Mouse (Mus musculus) hindbrain, postnatal 0 days (tissue): Measurements from ENCODE around the gene Phyhd1. TPM values are rescaled to one million over a fixed set of nuclear protein-coding genes. Genes with fewer than 3 reads are reported as not detected.

Source experiments
- ATAC-seq: fragments of 200-750 bp; cut with Nextera tagmentation; 2 replicates; pipeline ENCODE4 v1.8.0; 2017; ENCODE audit warnings: mild to moderate bottlenecking, moderate TSS enrichment, moderate library complexity
- DNase-seq: peaks from one replicate; pipeline ENCODE4 v3.0.0-alpha.2; 2015; ENCODE audit warnings: low spot score
- H3K27ac ChIP-seq: fragments of 300-500 bp; sonication (generic); 2 replicates; pipeline ENCODE4 v1.5.1; 2014; ENCODE audit warnings: mild to moderate bottlenecking
- H3K27me3 ChIP-seq: fragments of 300-500 bp; sonication (generic); 2 replicates; pipeline ENCODE4 v1.6.1; 2014; ENCODE audit warnings: low read length, mixed read lengths; ENCODE audit not compliant: insufficient read depth
- H3K36me3 ChIP-seq: fragments of 300-500 bp; sonication (generic); 2 replicates; pipeline ENCODE4 v1.6.1; 2014; ENCODE audit warnings: low read length, mixed read lengths; ENCODE audit not compliant: insufficient read depth
- H3K4me1 ChIP-seq: fragments of 300-500 bp; sonication (generic); 2 replicates; pipeline ENCODE4 v1.6.1; 2014; ENCODE audit warnings: antibody characterized with exemption, low read length, mixed read lengths; ENCODE audit not compliant: insufficient read depth
- H3K4me2 ChIP-seq: fragments of 300-500 bp; sonication (generic); 2 replicates; pipeline ENCODE4 v1.6.1; 2014; ENCODE audit warnings: low read depth, mild to moderate bottlenecking, low read length, moderate library complexity, mixed read lengths
- H3K4me3 ChIP-seq: fragments of 300-500 bp; sonication (generic); 2 replicates; pipeline ENCODE4 v1.5.1; 2014; ENCODE audit warnings: low read length
- H3K9ac ChIP-seq: fragments of 300-500 bp; sonication (generic); replicated peaks from 2 replicates; pipeline ENCODE4 v1.6.1; 2014; ENCODE audit warnings: mild to moderate bottlenecking, low read length, moderate library complexity, mixed read lengths
- H3K9me3 ChIP-seq: fragments of 300-500 bp; sonication (generic); 2 replicates; pipeline ENCODE4 v1.6.1; 2016; ENCODE audit warnings: low read length, mixed read lengths
- CTCF ChIP-seq: IDR thresholded peaks from 2 replicates; pipeline ENCODE4 v1.5.1; 2016; ENCODE audit warnings: antibody characterized with exemption, control low read depth, low read depth
- WGBS: fragments of 180-500 bp; shearing (Covaris S2); extraction: QIAGEN DNeasy Blood & Tissue Kit; methylation state at CpG from one replicate; pipeline ENCODE4 v1.1.7; 2014; 5-methylcytosine and 5-hydroxymethylcytosine counted together
- polyA plus RNA-seq: library from polyadenylated mRNA; unstranded; fragments of >200 nt; fragmentation: Nextera tagmentation; extraction: Ambion mirVana; gene quantifications from 2 replicates; pipeline ENCODE4 v1.2.1, GENCODE M21; 2015
- total RNA-seq: library from RNA; depleted of rRNA; stranded (reverse); fragments of >200 nt; gene quantifications from 2 replicates; pipeline ENCODE4 v1.2.3, GENCODE M21; 2014; rRNA removed

The Phyhd1 gene
- total and polyA plus RNA-seq, 2 experiments from 2014 or later = 5.6 to 7.4 TPM

DNA sequence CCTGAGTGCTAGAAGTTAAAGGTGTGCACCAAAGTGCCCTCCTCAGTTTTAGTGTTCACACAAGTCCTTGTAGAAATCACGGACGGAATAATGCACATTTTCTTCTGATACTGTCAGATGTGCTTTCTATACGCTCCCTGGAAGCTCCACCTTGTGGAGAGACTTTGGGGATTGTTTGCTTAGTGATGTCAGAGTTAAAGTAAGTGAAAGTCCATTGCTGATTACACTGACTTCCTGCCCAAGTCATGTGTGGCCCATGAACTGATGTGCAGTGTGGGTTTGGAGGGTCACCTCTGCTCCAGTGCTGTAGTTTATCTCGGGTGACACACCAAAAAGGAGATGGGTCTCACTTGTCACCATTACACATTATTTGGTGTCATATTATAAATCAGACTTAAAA, 53.3 kb downstream of the Phyhd1 start:
- TF ChIP-seq CTCF = no peak
- Histone ChIP-seq H3K27me3 (no peaks in the 10 kb centered on the region), H3K9me3 (no peaks in the 10 kb centered on the region), H3K4me1 (no peaks in the 10 kb centered on the region), H3K36me3 (peaks cover 72% of the 10 kb centered on the region), H3K4me3 (no peak overlapping the region), H3K9ac (no peak overlapping the region), H3K4me2 (no peak overlapping the region), H3K27ac (no peak overlapping the region)
- no peak for ATAC-seq
- WGBS = 90% methylated on average over 4 of the region's 4 CpGs
- no peak for DNase-seq

GRCm38 (mm10) chr2:30323111-30323510, 57.1 kb downstream of the Phyhd1 start:
- Histone ChIP-seq H3K36me3 (peaks cover 77% of the 10 kb centered on the region), H3K9ac (no peak overlapping the region)
- ATAC-seq = no peak

DNA sequence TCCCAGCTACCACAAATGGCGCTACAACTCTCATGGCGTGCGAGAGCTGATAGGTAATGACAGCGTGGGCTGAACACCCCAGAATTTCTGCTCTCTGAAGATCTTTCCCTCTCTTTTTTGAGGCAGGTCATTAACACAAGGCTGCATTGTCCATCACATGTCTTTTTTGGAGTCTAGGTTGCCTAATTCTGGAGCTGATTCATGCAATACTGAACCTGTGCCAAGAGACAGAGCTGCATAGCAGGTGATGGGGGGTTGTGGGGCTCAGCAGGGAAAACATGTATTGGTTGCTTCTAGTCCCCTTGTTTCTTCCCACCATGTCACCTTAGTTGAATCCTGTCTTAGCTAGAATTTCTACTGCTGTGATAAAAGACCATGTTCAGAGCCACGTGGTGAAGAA, 59.3 kb downstream of the Phyhd1 start:
- Histone ChIP-seq H3K27me3 (no peaks in the 10 kb centered on the region), H3K27ac (no peak overlapping the region), H3K4me2 (no peak overlapping the region), H3K4me3 (no peak overlapping the region), H3K9ac (no peak overlapping the region), H3K4me1 (no peaks in the 10 kb centered on the region), H3K36me3 (peaks cover 90% of the 10 kb centered on the region), H3K9me3 (no peaks in the 10 kb centered on the region)
- WGBS = 94% methylated on average over 5 of the region's 5 CpGs
- DNase-seq (no peak), ATAC-seq (no peak)
- TF ChIP-seq CTCF = no peak

More at GRCm38 (mm10) chr2:30323111-30323510, 57.1 kb downstream of the Phyhd1 start:
- Histone ChIP-seq H3K27me3 (no peaks in the 10 kb centered on the region), H3K4me2 (no peak overlapping the region), H3K9me3 (no peaks in the 10 kb centered on the region), H3K4me3 (no peak overlapping the region), H3K27ac (no peak overlapping the region), H3K4me1 (no peaks in the 10 kb centered on the region)
- WGBS = 84% methylated on average over 7 of the region's 7 CpGs
- TF ChIP-seq CTCF = no peak
- DNase-seq = no peak

GRCm38 (mm10) chr2:30327276-30327675, 61.3 kb downstream of the Phyhd1 start:
- no peak for TF ChIP-seq CTCF
- Histone ChIP-seq H3K4me2 (no peak overlapping the region), H3K27ac (no peak overlapping the region), H3K9me3 (no peaks in the 10 kb centered on the region), H3K9ac (no peak overlapping the region), H3K36me3 (peaks cover 79% of the 10 kb centered on the region), H3K4me1 (no peaks in the 10 kb centered on the region), H3K27me3 (no peaks in the 10 kb centered on the region), H3K4me3 (no peak overlapping the region)
- no peak for DNase-seq
- WGBS = 90% methylated on average over 7 of the region's 7 CpGs
- ATAC-seq = no peak

GRCm38 (mm10) chr2:30328791-30329190, 62.8 kb downstream of the Phyhd1 start:
- Histone ChIP-seq H3K9me3 (no peaks in the 10 kb centered on the region), H3K36me3 (peaks cover 79% of the 10 kb centered on the region), H3K4me2 (no peak overlapping the region), H3K9ac (no peak overlapping the region), H3K27me3 (no peaks in the 10 kb centered on the region), H3K4me1 (no peaks in the 10 kb centered on the region), H3K27ac (no peak overlapping the region), H3K4me3 (no peak overlapping the region)
- DNase-seq (no peak), ATAC-seq (no peak)
- no peak for TF ChIP-seq CTCF
- 77% methylated on average over 3 of the region's 3 CpGs for WGBS

Other genes with a start within 250 kb of the Phyhd1 start
- 87.4 and 87.7 TPM in 2 replicates for gene Wdr34, start 217.3 kb upstream of the Phyhd1 start, total RNA-seq
- 64.5 and 66.5 TPM in 2 replicates for gene Wdr34, start 217.3 kb upstream of the Phyhd1 start, polyA plus RNA-seq
- 149 and 188 TPM in 2 replicates for gene Set, start 208.8 kb upstream of the Phyhd1 start, total RNA-seq
- gene Set, start 208.8 kb upstream of the Phyhd1 start, polyA plus RNA-seq = 332 and 334 TPM in 2 replicates
- gene Pkn3, start 188.5 kb upstream of the Phyhd1 start, total RNA-seq = 1.2 and 4.5 TPM in 2 replicates
- 0.99 and 1.0 TPM in 2 replicates for gene Pkn3, start 188.5 kb upstream of the Phyhd1 start, polyA plus RNA-seq
- 25.4 and 35.0 TPM in 2 replicates for gene Zdhhc12, start 172.6 kb upstream of the Phyhd1 start, total RNA-seq
- gene Zdhhc12, start 172.6 kb upstream of the Phyhd1 start, polyA plus RNA-seq = 30.2 and 32.2 TPM in 2 replicates
- 77.6 and 99.2 TPM in 2 replicates for gene Zer1, start 141.6 kb upstream of the Phyhd1 start, total RNA-seq
- gene Zer1, start 141.6 kb upstream of the Phyhd1 start, polyA plus RNA-seq = 14.0 and 14.6 TPM in 2 replicates
- gene Tbc1d13, start 132.5 kb upstream of the Phyhd1 start, total RNA-seq = 106 and 109 TPM in 2 replicates
- gene Tbc1d13, start 132.5 kb upstream of the Phyhd1 start, polyA plus RNA-seq = 9.4 and 10.8 TPM in 2 replicates
- 63.7 and 64.1 TPM in 2 replicates for gene Endog, start 94.7 kb upstream of the Phyhd1 start, total RNA-seq
- gene Endog, start 94.7 kb upstream of the Phyhd1 start, polyA plus RNA-seq = 42.2 and 42.7 TPM in 2 replicates
- gene Spout1, start 87.7 kb upstream of the Phyhd1 start, total RNA-seq = 32.6 and 48.2 TPM in 2 replicates
- gene Spout1, start 87.7 kb upstream of the Phyhd1 start, polyA plus RNA-seq = 52.6 and 56.1 TPM in 2 replicates
- gene Kyat1, start 60.4 kb upstream of the Phyhd1 start, total RNA-seq = 23.9 and 34.3 TPM in 2 replicates
- 17.0 and 17.9 TPM in 2 replicates for gene Kyat1, start 60.4 kb upstream of the Phyhd1 start, polyA plus RNA-seq
- gene Lrrc8a, start 28.5 kb upstream of the Phyhd1 start, total RNA-seq = 66.2 and 68.4 TPM in 2 replicates
- 59.7 and 61.9 TPM in 2 replicates for gene Lrrc8a, start 28.5 kb upstream of the Phyhd1 start, polyA plus RNA-seq
- gene Gm28035, start 25.6 kb upstream of the Phyhd1 start, total RNA-seq = 6.8 and 15.1 TPM in 2 replicates
- 0.25 and 0.31 TPM in 2 replicates for gene Gm28035, start 25.6 kb upstream of the Phyhd1 start, polyA plus RNA-seq
- gene Gm28038, start 14.8 kb downstream of the Phyhd1 start, total RNA-seq = not detected in 2 replicates
- gene Gm28038, start 14.8 kb downstream of the Phyhd1 start, polyA plus RNA-seq = not detected in 2 replicates
- 43.7 and 50.4 TPM in 2 replicates for gene Dolk, start 20.1 kb downstream of the Phyhd1 start, total RNA-seq
- 42.1 and 43.5 TPM in 2 replicates for gene Dolk, start 20.1 kb downstream of the Phyhd1 start, polyA plus RNA-seq
- gene Nup188, start 20.2 kb downstream of the Phyhd1 start, total RNA-seq = 32.6 and 51.0 TPM in 2 replicates
- 11.9 and 12.6 TPM in 2 replicates for gene Nup188, start 20.2 kb downstream of the Phyhd1 start, polyA plus RNA-seq
- 397 and 410 TPM in 2 replicates for gene Sh3glb2, start 93.1 kb downstream of the Phyhd1 start, total RNA-seq
- gene Sh3glb2, start 93.1 kb downstream of the Phyhd1 start, polyA plus RNA-seq = 171 and 180 TPM in 2 replicates
- 67.6 and 79.9 TPM in 2 replicates for gene Miga2, start 98.0 kb downstream of the Phyhd1 start, total RNA-seq
- 34.4 and 35.3 TPM in 2 replicates for gene Miga2, start 98.0 kb downstream of the Phyhd1 start, polyA plus RNA-seq
- 119 and 122 TPM in 2 replicates for gene Dolpp1, start 126.1 kb downstream of the Phyhd1 start, total RNA-seq
- 48.2 and 49.4 TPM in 2 replicates for gene Dolpp1, start 126.1 kb downstream of the Phyhd1 start, polyA plus RNA-seq
- gene Crat, start 149.6 kb downstream of the Phyhd1 start, total RNA-seq = 49.3 and 51.5 TPM in 2 replicates
- gene Crat, start 149.6 kb downstream of the Phyhd1 start, polyA plus RNA-seq = 26.0 and 27.6 TPM in 2 replicates
- gene Ptpa, start 149.8 kb downstream of the Phyhd1 start, total RNA-seq = 140 and 156 TPM in 2 replicates
- 133 and 138 TPM in 2 replicates for gene Ptpa, start 149.8 kb downstream of the Phyhd1 start, polyA plus RNA-seq
- gene Ier5l, start 208.0 kb downstream of the Phyhd1 start, total RNA-seq = 26.5 and 30.2 TPM in 2 replicates
- gene Ier5l, start 208.0 kb downstream of the Phyhd1 start, polyA plus RNA-seq = 2.4 and 2.8 TPM in 2 replicates